Mouse (Mus musculus): ENCODE measurements around the gene Ppfia4.

Gene Ppfia4

DNA sequence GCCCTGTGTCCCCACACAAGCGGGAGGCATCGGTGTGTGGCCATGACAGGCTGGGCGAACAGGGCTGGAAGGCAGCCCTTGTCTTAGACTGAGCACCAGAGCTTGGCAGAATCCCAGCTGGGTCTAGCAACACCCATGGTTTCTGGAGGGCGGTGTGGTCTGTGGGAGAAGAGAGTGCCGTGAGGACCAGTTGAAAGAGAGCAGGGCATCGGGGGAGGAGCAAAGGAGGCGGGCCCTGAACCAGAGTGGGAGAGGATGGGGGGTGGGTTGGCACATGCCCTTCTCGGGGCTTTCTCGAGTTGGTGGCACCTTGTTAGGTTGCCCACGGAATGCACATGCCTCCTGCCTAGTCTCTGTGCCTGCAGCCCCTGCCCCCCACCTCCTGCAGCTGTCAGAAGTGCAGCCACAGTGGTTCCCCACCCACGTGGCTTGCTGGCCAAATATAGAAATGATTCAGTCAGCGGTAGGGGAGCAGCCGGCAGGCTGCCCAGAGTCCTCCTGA, at the start of gene Ppfia4:
Gene Ppfia4 (minus strand): TSS at position 159 of the 502 bp plus-strand sequence.
- 10% methylated on average over 13 of the region's 13 CpGs for WGBS

DNA sequence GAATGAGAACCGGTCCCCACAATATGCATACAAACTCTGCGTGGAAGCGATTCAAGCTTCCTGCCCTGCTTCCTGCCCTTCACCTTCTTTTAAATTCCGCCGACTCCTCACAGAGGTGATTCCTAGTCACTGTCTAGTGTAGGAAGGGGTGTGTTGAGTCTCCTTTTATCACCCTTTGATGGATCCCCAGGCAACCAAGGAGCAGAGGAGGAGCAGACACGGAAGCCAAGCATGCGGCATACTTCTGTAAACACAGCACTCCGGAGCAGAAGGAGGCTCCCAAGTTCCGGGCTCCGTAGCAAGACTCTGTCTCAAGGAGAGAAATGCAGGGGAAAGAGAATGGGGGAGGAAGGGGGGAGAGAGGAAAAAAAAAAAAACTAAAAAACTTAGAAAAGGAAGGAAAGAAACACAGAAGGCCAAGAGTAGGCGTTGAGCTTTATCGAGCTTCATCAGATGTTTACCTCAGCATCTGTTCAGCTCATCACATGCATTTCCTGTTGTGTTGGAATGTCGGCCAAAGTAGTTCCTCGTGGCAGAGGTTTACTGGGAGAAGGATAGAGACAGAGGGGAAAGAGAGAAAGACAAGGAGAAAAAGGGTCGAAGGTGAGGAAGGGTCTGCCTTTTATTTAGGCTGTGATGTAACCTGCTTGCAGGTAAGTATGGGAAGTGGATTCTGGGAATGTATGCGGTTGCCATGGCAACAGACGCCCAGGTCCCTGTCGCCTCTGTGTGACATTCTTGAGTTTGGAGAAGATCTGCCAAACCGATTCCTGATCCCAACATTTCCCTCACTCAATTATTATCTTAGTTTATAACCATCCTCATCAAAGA, 49.3 kb upstream of the Ppfia4 start:
- 10% methylated on average over 19 of the region's 19 CpGs for WGBS

DNA sequence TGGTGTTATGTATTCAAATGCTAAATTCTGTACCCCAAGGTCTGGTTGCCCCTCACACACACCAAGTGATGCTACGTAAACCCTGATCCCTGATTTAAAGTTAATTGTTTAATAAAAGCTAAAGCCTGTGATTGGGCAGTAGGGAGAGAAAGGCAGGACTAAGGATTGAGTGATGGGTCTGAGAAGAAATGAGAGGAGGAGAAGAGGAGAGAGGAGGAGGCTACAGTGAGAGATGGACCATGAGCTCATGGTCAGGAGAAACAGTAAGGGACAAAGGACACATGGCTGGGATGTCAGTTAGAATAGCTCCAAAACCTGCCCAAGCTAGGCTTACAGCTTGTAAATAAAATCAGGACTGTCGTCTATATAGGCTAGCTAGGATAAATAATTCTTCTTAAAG, 48.3 kb upstream of the Ppfia4 start:
- 92% methylated on average over 2 of the region's 2 CpGs for WGBS

DNA sequence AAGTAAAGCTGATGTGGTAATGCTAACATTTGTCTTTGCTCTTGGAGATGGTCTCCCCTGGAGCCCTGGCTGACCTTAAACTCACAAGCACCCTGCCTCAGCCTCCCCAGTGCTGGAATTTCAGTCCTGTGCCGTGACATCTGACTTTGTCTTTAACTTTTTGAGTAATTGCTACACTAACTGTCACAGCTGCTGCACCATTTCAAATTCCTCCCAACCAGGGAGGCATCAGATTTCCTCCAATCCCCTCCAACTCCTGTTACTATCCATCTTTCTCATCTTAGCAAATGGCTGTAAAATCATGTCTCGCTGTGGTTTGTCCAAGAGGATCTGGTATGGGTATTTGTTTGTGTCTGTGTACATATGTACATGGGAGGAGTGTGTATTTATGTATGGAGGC, 41.4 kb upstream of the Ppfia4 start:
- WGBS = 80% methylated on average over 2 of the region's 2 CpGs

DNA sequence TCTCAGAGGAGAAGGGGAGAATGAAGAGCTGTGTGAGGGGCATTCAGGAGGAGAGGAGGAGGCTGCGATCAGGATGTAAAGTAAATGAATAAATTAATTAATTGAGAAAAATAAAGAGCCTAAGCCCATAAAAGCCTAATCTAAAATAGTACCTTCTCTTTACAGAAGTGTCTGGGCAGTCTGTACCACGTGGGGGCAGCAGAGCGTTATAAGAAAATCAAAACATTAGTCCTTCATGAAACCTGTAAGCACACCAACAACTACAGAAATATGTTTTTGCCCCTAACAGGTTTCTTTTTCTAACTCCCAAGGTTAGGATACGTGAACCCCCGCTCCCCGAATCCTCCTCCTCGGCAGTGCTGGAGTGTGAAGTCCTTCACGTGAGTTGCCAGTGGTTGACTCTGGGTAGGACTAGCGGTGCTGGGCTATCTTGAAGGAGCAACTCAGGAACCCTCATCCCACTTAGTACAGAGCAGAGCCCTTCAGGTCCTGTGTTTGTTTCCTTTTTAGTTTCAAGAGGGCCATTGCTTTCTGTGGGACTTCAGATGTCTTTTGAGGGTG, 36.1 kb upstream of the Ppfia4 start:
- WGBS = 57% methylated on average over 9 of the region's 9 CpGs

DNA sequence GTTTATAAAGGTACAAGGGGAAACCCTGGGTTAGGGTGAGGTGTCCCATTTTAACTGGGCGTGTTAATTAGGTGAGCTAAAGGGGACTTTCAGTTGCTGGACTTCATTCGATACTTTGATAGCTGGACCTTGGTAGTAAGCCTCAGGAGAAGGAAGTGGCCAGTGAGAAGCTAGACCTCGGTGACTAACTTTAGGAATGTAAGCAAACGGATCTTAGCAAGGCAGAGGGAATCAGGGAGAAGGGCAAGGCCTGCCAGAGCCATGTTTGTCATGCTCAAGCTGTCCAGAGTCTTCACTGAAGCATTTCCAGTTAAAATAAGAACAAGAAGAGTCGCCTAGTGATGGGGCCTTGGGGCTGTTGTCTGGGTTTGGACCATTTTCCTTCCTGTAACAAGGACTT, 32.8 kb upstream of the Ppfia4 start:
- 78% methylated on average over 5 of the region's 5 CpGs for WGBS

DNA sequence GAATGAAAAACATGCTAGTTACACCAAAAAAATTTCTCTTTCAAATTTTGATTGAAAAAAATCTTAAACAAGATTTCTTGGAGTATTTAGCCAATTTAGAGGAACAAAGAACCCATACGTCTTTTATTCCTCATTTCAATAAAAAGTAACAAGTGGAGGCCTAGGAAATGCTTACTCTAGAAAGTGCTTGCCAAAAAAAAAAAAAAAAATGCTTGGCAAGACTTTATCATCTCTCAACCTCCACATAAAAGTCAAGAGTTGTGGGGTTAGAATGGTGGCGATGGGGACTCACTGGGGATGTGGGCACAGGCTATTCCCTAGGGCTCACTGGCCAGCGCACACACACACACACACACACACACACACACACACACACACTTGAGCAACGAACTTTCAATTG, 30.5 kb upstream of the Ppfia4 start:
- 75% methylated on average over 4 of the region's 4 CpGs for WGBS

DNA sequence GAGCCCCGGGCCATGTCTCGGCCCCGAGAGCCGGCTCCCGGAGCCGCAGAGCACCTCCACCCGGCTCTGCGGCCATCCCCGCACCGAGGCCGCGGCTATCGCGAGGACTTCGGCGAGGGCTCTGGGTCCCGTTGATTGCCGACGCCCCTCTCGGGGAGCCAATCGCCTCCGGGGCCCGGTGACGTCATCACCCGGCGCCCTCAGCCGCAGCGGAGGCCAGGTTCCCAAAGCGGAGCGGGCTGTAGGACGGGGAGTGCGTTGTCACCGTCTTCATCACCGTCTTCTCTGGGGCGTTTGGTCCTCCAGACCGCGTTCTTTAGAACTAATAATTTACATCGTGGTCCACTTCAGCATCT, 29.1 kb upstream of the Ppfia4 start, which contains the start of gene Tmem183a:
Gene Tmem183a (minus strand): TSS at position 123 of the 356 bp plus-strand sequence.
- WGBS = under 1% methylated on average over 38 of the region's 38 CpGs

DNA sequence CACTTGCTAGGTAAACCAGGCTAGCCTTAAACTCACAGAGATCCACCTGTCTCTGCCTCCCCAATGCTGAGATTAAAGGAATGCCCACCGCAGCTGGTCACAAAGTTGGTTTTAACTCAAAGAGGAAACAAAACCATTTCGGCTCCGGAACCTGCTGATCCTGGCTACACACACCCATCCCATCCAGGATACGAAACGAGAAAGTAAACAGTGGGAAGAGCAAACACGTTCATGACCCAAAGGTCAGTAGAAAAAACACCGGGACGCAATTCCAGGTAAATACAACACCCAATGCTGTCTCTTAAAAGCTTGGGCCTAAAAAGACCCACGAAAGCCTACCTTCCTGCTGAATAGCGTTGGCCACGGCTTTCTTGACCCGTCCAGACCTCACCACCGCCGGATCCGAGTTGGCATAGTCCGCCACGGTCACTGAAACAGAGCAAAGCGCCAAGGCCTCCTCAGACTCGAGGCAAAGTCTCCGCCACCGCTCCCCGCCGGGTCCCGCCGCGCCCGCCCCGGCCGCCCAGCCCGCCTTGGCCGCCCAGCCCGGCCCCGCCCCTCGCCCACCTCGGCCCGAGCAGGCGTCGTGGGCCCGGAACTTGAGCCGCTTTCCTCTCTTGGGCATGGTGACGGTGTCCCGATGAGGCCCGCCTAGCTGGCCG, 28.6 kb upstream of the Ppfia4 start:
- 2% methylated on average over 44 of the region's 44 CpGs for WGBS

DNA sequence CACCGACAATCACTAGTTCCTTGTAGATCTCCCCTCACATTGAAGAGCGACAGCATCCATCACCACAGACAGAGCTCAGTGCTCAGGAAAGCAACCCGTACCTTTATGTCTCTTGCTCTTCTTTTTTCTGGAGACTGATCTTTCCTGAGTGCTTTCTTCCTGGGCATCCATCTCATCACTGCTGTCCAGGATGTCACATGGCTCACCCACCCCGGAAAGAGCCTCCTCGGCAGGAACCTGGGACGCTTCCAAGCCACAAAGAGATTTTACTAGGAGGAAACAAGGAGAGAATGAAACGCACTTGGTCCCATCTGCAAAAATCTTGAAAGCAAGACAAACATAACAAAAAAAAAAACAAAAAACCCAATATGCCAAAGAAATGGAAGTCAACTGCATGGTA, 27.9 kb upstream of the Ppfia4 start:
- WGBS = 64% methylated on average over 7 of the region's 7 CpGs

DNA sequence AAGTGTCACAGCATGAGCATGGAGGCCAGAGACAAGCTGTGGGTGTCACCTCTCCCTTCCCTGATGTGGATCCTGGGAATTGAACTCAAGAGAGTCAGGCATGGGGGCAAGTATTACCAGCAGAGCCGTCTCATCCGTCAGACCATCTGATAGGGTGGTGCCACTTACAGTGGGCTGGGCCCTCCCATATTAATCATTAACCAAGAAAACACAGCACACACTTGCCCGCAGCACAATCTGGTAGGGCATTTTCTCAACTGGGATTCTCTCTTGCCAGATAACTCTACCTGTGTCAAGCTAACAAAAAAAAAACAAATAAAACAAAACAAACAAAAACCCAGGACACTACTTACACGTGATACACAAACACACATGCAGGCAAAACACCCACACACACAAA, 24.7 kb upstream of the Ppfia4 start:
- 88% methylated on average over 4 of the region's 4 CpGs for WGBS

DNA sequence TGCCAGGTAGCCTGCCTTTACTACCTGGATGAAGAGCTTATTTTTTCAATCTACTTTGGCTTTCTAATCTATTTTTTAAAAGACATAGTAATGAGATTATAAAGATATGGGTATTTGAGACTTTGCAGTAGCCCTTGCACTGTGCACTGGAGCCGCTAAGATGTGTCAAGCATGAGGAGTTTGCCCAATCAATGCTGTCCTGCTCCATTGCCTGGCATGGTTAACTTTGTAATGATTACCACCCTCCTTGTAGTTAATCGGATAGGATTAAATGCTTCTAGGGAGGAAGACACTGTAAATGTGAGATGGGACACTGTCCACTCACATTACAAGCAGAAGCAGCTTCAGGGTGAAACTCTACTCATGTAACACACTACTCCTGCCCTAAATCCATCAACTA, 20.6 kb upstream of the Ppfia4 start:
- WGBS = 98% methylated on average over 2 of the region's 2 CpGs

DNA sequence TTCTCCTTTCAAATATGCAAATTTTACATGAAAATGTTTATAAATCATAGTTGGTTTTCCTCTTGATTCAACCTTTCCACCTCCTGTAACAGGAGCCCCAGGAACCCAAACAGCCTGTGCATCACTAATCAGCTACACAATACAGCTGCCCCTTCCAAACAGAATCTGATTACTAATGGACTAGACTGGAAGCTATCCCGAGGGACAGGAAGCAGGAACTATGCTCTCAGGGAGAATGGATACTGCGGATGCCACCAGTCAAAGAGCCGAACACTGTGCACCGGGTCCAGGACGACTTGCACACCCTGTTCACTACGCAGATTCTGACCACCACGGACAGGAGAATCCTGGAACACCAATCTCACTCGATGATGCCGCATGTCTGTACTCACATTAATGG, 15.1 kb upstream of the Ppfia4 start:
- 84% methylated on average over 9 of the region's 9 CpGs for WGBS

DNA sequence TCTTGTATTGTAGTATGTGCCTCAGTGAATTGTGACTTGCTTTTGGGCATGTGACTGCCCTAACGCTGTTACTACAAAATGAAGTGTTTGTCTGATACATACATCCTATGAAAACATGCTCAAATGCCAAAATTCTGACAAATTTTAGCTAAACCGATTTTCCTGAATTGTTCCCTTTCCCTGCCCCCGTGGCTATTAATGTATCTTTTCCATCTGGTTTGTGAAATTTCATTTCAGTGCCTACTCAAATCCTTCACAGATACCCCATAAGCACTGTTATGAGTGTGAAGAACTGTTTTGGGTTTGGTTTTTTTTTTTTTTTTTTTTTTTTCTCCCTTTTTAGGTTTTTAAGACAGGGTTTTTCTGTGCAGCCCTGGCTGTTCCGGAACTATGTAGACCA, 12.3 kb upstream of the Ppfia4 start:
- 42% methylated on average over 4 of the region's 4 CpGs for WGBS

DNA sequence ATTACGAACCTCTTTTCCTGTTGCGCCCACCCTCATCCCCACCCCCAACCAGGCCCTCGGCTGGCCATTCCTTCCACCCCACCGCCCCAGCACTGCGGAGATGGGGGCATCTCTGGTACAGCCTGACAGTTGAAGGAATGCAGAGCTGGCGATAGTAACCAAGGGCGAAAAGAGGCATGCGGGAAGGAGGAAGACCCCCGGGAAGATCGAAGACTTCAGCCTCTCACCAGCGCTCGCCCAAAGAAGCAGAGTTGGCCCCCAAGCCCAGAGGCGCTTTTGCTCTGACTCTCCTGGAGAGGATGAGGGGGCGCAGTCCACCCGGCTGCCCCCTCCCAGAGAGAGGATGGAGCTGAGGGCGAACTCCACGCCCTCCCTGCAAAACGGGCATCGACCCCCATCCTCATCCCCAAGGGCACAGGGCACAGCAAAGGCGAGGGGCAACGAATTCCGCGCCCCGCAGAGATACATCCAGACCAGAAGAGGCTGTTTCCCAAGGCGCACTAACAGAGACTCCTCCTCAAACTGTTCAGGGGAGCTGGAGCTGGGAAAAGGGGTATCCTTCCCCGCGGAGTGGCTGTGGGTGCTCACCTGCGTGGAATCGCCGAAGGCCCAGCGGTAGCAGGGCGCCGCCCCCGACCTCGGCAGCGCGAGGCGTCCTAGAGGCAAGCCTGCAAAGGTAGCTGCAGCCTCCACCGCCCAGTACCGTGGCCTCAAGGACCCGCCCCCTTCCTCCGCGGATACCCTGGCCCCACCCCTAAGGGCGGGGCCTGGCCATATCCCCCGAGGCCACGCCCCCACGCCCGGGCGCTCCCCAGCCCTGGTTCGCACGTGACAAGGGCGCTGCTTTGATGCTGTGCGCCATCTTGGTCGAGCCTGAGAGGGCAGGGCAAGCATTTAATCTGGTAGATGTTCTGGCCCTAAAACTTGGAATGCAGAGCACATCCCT, 11.6 kb upstream of the Ppfia4 start:
- 4% methylated on average over 54 of the region's 54 CpGs for WGBS

DNA sequence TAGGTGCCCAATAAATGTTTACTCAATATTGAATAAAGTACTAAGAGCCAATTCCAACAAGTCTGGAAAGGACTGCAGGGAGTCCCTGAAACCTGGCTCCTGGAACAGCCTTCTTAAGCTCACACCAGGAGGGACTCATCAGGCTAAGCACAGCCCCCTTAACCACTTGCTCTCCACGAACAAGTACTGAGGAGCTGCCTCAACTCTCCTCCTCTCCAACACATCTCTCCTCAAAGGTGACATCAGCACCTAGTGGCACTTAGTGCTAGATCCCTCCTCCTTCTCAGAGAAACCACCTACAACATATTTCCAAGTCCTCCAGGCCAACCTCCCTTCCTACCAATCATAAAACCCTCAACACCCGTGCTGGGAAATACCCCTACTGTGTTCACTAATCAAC, 10.8 kb upstream of the Ppfia4 start:
- WGBS = 14% methylated on average over 2 of the region's 2 CpGs

DNA sequence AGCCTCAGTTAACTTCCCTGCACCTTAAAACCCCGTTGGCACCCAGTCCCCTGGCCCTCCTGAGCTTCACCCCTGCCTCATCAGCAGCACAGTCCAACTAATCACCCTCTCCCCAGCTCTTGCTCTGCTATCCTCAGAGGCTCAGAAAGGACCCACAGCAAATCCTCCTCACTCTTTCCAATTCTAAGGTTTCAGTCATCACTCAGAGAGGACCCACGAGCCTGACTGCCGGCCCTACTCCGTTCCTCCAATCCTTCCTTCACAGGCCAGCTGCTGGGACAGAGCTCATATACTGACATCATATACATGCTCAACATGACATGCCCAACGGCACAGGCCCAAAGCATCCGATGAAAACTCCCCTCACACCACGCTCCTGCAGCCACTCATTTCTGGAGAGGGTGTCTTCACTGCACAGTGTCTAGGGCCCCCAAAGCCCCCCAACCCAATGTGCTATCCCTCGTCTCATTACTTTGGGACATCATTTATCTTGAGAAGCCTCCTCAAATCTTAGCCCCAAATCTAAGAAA, 10.1 kb upstream of the Ppfia4 start:
- WGBS = 57% methylated on average over 8 of the region's 8 CpGs

DNA sequence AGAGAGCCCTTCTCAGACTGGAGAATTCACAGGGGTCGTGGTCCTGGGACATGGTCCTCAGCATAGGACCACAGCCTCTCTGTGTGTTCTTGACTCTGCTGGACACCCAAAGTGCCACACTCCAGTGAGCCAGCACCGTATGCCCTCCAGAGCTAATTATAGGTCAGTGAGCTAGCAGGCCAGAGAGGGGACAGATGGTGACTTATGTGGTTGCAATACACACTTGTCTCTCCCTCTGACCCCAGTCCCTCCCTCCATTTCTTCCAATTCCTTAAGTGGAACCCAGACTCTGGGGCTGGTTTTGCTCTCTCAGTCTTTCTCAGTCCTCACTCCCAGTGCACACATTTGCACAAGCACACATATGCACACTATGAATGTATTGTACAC, 9.5 kb upstream of the Ppfia4 start:
- 74% methylated on average over 2 of the region's 2 CpGs for WGBS

DNA sequence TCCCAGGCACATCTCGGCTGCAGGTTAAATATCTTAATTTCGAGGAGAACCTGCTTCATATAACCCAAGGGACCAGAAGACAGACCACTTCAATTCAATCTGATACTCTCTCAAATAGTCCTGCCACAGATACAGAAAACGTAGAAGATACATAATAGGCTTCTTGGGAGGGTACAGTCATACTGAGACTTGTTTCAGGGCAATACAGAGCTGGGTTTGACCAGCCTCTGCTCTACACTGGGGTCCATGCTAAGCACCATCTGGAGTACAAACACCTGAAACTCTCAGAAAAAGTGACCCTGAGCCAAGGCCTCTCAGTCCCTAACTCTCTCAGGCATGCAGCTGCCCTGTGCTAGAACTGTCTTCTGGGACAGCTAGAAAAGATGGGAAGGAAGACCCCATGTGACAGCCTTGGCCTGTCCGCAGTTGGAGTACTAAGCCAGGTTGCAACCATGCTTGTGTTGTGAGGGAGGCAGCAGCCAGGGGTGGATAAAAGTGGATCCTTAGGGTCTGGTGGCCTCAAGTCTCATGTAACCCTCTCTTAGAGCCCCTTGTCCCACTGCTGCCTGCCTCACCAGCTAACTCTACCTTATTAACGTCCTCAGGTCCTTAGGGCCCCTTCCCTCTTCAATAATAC, 9.0 kb upstream of the Ppfia4 start:
- WGBS = 86% methylated on average over 5 of the region's 5 CpGs

DNA sequence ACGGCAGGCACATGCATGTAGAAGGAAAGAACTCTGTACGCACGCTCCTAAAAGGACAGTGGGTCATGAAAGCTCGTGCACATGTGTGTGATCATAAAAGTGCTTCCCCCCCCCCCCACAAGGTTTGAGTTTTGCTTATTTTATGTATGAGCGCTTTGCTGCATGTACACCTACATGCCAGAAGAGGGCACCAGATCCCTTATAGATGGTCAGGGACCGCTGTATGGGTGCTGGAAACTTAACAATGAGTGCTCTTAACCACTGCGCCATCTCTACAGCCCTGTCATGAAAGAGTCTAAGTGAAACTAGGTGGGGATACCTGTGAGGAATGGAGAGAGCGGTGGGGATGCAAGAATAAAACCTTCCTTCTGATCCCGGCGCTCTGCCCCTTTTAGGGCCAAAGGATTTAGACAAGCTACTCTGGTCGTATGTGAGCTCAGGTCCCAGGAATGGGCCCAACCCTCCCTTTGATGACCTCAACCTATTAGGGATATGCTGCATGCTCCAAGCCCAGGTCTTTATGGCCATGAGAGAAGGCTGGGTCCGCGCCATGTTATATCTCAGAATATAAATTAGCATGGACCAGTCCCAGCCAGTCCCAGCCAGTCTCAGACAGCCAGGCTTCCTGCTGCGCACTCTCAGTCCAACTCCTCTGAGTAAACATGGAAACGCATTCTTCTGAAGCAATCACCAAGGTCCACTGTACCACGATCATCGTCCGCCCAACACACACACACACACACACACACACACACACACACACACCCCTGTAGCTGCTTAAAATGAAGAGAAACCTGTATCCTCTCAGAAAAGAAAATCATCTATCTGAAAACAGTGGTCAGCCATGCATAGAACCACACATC, 7.3 kb upstream of the Ppfia4 start:
- 94% methylated on average over 18 of the region's 18 CpGs for WGBS

Data from cerebral cortex, adult 2 months (tissue).